ENCODE assay signal across 8 mouse cellular contexts in the genomic region with DNA sequence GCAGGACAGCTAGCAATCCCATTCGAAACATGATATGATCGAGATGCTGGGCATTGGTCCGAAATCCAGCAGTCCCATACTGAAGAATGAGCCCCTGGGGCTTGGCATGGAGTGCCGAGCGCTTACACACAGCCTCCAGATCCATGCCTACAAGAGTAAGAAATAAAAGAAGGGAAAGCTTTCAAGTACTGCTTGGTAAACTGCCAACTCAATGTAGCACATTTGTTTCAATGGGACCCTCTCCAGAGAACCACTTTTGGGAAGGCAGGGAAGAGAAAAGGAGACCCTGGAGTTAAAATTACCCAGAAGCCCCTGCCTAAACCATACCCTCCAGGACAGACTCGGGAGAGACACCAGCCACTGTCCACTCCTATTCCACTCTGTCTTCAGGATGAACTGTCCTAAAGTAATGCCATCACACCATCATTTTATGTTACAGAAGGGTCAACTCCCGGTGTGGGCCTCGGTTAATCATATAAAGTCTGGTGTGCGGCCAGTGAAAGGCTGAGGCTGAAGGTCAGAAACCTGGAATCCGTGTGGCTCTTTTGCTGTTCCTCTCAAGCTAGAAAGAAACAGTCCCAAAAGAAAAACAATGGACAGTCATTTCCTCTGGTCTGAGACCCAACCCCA. TPM values are rescaled to one million over a fixed set of nuclear protein-coding genes. Genes with fewer than 3 reads are reported as not detected.
A peak's percentile ranks its signal among the peaks of the same experiment; 100 is the strongest.
DNase-seq lines count a peak whose midpoint lies in the region; ATAC-seq and TF ChIP-seq lines count a peak whose summit lies in the region.

No protein-coding gene starts in this region.

- H3K36me3 ChIP-seq in heart, embryonic 13.5 days, result peaks cover 40% of the 10 kb centered on the region
- H3K36me3 ChIP-seq in forebrain, embryonic 13.5 days (ENCODE audit: poor library complexity, severe bottlenecking), result peaks cover 27% of the 10 kb centered on the region
- no peaks in the 10 kb centered on the region for H3K36me3 ChIP-seq in myocyte (ENCODE audit: control insufficient read depth, insufficient read depth)

- no peaks in the 10 kb centered on the region for H3K9me3 ChIP-seq in heart, embryonic 13.5 days
- H3K9me3 ChIP-seq in forebrain, embryonic 13.5 days (replicated peaks), result no peaks in the 10 kb centered on the region

- peaks cover 9% of the 10 kb centered on the region for H3K79me2 ChIP-seq in myocyte (ENCODE audit: control insufficient read depth, insufficient read depth)

- H3K27me3 ChIP-seq in heart, embryonic 13.5 days (replicated peaks), result no peaks in the 10 kb centered on the region
- no peaks in the 10 kb centered on the region for H3K27me3 ChIP-seq in forebrain, embryonic 13.5 days
- H3K27me3 ChIP-seq in myocyte (ENCODE audit: control insufficient read depth, insufficient read depth, insufficient read length), result no peaks in the 10 kb centered on the region

- peak overlapping the region; percentile 84 for H3K9ac ChIP-seq in heart, embryonic 13.5 days
- 0 out of 2 replicates have a peak overlapping the region, but pooled peaks have one; percentile 55 for H3K9ac ChIP-seq in forebrain, embryonic 13.5 days

- H3K4me2 ChIP-seq in heart, embryonic 13.5 days, result peak overlapping the region; percentile 100
- peak overlapping the region; percentile 99 for H3K4me2 ChIP-seq in forebrain, embryonic 13.5 days
- peak overlapping the region; percentile 85 for H3K4me2 ChIP-seq in myocyte (ENCODE audit: low read depth)

- DNase-seq in heart, adult 9 months (ENCODE audit: low spot score in 2 of 2), result no peak
- peak; percentile 15 for DNase-seq in kidney, postnatal 10 days
- no peak for DNase-seq in gastrocnemius, adult 8-10 months (ENCODE audit: low spot score in 2 of 2)
- DNase-seq in gastrocnemius, postnatal 4 days (ENCODE audit: low spot score in 2 of 2), result no peak
- no peak for DNase-seq in right cerebral cortex, postnatal 14 days

- no peak for TF ChIP-seq POLR2A in myocyte (IDR thresholded peaks at IDR 0.05; ENCODE audit: insufficient read length, low read depth)

- H3K27ac ChIP-seq in heart, embryonic 13.5 days (replicated peaks), result no peak overlapping the region
- H3K27ac ChIP-seq in forebrain, embryonic 13.5 days, result no peak overlapping the region

- H3ac ChIP-seq in myocyte (ENCODE audit: control insufficient read depth, insufficient read length), result no peak overlapping the region

- H3K4me3 ChIP-seq in heart, embryonic 13.5 days, result peak overlapping the region; percentile 77
- peak overlapping the region; percentile 75 for H3K4me3 ChIP-seq in forebrain, embryonic 13.5 days
- H3K4me3 ChIP-seq in myocyte, result peak overlapping the region; percentile 59

- 79% methylated on average over 10 of the region's 10 CpGs for WGBS in heart, embryonic 13.5 days
- 72% methylated on average over 10 of the region's 10 CpGs for whole genome bisulfite sequencing in forebrain, embryonic 13.5 days

- no peak for ATAC-seq in heart, embryonic 13.5 days (ENCODE audit: extremely low read depth, insufficient number of reproducible peaks, low FRiP score, low TSS enrichment)
- no peak for ATAC-seq in forebrain, embryonic 13.5 days

- peaks cover 22% of the 10 kb centered on the region for H3K4me1 ChIP-seq in heart, embryonic 13.5 days
- H3K4me1 ChIP-seq in forebrain, embryonic 13.5 days, result peaks cover 16% of the 10 kb centered on the region

TF ChIP-seq in myocyte, 11 proteins besides CTCF, POLR2A, EP300 and RAD21:
- TF ChIP-seq MYOG (IDR thresholded peaks at IDR 0.05; ENCODE audit: control insufficient read depth in 1 of 3, insufficient read depth in 1 of 3, insufficient read length in 2 of 3, low read depth in 2 of 3), result no peak
- TF ChIP-seq REST (IDR thresholded peaks at IDR 0.05; ENCODE audit: insufficient read depth, insufficient read length), result no peak
- no peak for TF ChIP-seq TCF12 (IDR thresholded peaks at IDR 0.05; ENCODE audit: insufficient read depth, poor library complexity, severe bottlenecking)
- no peak for TF ChIP-seq SRF (IDR thresholded peaks at IDR 0.05; ENCODE audit: control insufficient read depth, insufficient read length, low read depth)
- TF ChIP-seq MAX (IDR thresholded peaks at IDR 0.05; ENCODE audit: low read depth), result no peak
- no peak for TF ChIP-seq E2F4 (IDR thresholded peaks at IDR 0.05; ENCODE audit: insufficient read depth)
- no peak for TF ChIP-seq USF1 (IDR thresholded peaks at IDR 0.05; ENCODE audit: low read depth)
- TF ChIP-seq MYOD1 (IDR thresholded peaks at IDR 0.05; ENCODE audit: control insufficient read depth in 1 of 3, insufficient read length in 2 of 3, low read depth in 2 of 3), result no peak
- TF ChIP-seq CEBPB (IDR thresholded peaks at IDR 0.05; ENCODE audit: insufficient read depth, poor library complexity, severe bottlenecking), result no peak
- TF ChIP-seq TCF3 (IDR thresholded peaks at IDR 0.05; ENCODE audit: insufficient read length, low read depth), result no peak
- no peak for TF ChIP-seq POLR2AphosphoS2 (IDR thresholded peaks at IDR 0.05; ENCODE audit: insufficient read length, low read depth)

RNA-seq across cellular contexts. Expression of gene Pgm3, which starts 1.3 kb away (rescaled TPM):
- polyA plus RNA-seq in heart, embryonic 13.5 days (2015; fragmentation: Nextera tagmentation; extraction: Ambion mirVana), result 21.6 and 23.4 TPM in 2 replicates
- 39.7 and 43.3 TPM in 2 replicates for polyA plus RNA-seq in forebrain, embryonic 13.5 days (2015; fragmentation: Nextera tagmentation; extraction: Ambion mirVana)
- polyA plus RNA-seq in myocyte (2012; fragmentation: generic; extraction: Trizol), result 8.5 TPM
- 1 to 10 TPM; 3.5 to 5.3 (median 4.0) TPM for total RNA-seq in gastrocnemius, adult 8-10 months (2022)
- total RNA-seq in gastrocnemius, postnatal 4 days (2021), result 10 to 100 TPM; 14.3 to 17.3 TPM

RNA-seq across cellular contexts. Expression of gene Rwdd2a, which starts 1.4 kb away (rescaled TPM):
- polyA plus RNA-seq in heart, embryonic 13.5 days (2015; fragmentation: Nextera tagmentation; extraction: Ambion mirVana), result 3.9 and 4.1 TPM in 2 replicates
- polyA plus RNA-seq in forebrain, embryonic 13.5 days (2015; fragmentation: Nextera tagmentation; extraction: Ambion mirVana), result 5.0 and 6.2 TPM in 2 replicates
- 2.1 TPM for polyA plus RNA-seq in myocyte (2012; fragmentation: generic; extraction: Trizol)
- under 1 TPM in 2 of 4 experiments, not detected in 2; 0.22 to 0.36 TPM for total RNA-seq in gastrocnemius, adult 8-10 months (2022)
- total RNA-seq in gastrocnemius, postnatal 4 days (2021), result under 1 TPM; 0.47 to 0.52 TPM
